Mouse (Mus musculus) T-helper 2 cell (primary cell): ENCODE measurements at regions not wholly inside any gene's neighbourhood (a gene's known extent, or its start where the extent isn't known, plus 50 kb on each side); places are given as distances from the start of the nearest gene placed in this dataset.

Experiments used
- in situ Hi-C: fragments of 300-600 bp; cut with MboI, MseI; formaldehyde crosslinking; loops from one replicate; pipeline ENCODE4 v1.15.1; 2025; ENCODE audit warnings: high pct_unique_total_duplicates

DNA sequence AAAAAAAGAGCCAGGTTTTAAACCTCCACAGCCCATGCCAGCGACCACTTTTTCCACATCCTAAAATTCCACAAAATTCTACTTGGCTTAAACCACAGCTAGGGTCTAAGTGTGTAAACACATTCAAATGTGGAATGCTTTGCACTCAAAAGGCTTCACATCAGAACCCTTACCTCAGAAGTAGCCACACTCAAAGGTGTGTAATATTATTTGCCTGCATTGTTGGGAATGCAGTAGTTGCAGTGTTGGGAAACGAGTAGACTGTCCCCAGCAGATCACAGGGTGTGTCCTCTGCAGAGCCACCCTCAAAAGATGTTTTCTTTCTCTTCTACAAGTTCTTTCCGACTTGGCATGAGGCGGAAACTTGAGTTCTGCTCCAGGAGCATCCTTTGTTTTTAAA, 488.2 kb downstream of the Klf12 start:
- in situ Hi-C loops, result no loop called here

DNA sequence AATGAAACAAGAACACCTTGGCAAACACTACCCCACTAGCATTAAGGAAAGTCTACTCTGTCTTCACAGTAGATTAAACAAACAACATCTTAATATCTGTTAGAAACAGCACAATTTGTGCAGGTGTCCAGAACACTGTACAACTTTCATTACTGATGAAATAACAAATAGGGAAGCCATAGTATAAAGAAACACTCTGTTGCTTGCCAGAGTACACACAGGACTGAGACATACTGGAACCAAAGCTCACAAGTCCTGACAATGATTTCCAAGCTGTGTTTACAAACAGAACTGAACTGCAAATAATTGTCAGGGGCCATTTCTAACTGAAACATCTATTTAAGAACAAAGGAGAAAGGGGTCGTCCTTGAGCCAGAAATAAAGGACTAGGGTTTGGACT, 478.4 kb downstream of the Klf12 start:
- in situ Hi-C loops, result no loop called here

DNA sequence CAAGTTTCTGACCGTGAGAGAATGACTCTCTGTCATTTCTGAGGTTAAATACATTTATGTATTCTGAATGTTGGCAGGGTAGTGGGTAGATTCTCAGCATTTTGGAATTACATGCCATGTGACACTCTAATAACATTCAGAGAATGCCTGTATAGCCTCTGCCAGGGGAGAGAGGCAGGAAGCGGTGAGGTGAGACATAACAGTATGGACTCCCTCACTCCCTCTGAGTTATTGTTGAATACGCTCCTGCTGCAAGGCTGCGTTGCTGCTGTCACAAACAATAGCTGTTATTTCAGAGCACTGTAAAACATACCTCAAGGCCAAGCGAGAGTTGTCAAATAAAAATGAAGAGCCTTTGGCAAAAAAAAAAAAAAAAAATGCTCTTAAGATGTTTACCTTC, 477.9 kb downstream of the Klf12 start:
- in situ Hi-C loops, result no loop called here

DNA sequence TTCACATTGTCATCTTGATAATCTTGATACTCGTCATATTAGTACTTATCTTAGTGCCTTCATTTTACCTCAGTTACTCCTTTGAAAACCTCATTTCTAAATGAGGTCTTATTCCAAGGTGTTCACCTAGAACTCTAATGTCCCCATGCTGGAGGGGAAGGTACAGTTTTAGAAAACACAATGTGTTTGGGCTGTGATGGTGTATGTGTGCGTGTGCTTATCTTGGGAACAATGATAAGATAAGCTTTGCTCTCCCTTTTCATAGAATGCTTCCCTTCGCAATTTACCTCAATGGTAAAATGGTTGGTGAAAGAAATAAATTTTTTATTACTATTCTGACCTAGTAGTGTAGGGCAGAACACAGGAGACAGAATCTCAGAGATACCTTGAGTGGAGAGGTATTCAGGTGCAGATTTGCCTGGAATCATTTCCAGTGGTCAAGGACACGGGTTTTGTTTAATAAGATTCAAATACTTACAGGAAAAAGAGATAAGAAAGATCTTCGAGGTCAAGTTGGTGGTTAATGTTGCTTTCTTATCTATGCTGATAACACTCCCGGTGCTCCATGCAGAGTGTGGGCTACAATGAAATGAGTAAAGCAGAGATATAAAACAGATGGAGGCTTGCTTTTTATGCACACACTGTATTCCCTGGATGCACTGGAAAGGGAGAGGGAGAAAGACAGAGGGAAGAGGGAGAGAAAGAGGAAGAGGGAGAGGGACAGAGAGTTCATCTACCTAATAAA, 471.6 kb downstream of the Klf12 start:
- in situ Hi-C loops, result no loop called here
